Mouse (Mus musculus): ENCODE data around the gene Gm10401. TPM values are rescaled to one million over a fixed set of nuclear protein-coding genes. Genes with fewer than 3 reads are reported as not detected.

Gene Gm10401
- total RNA-seq, 4 experiments from 2014 or later: not detected

- DNase-seq (ENCODE audit: low spot score in 2 of 2): no peak
These were observed 26.8 kb downstream of the Gm10401 start for GRCm38 (mm10) chr5:115071096-115071901.

GRCm38 (mm10) chr5:115070457-115070856 lies 27.6 kb downstream of the Gm10401 start:
- no peak for DNase-seq (ENCODE audit: low spot score in 2 of 2)

GRCm38 (mm10) chr5:115069611-115070010 lies 28.5 kb downstream of the Gm10401 start:
- DNase-seq (ENCODE audit: low spot score in 2 of 2): no peak

- DNase-seq (ENCODE audit: low spot score in 2 of 2): no peak
These were observed 29.2 kb downstream of the Gm10401 start for GRCm38 (mm10) chr5:115068671-115069421.

GRCm38 (mm10) chr5:115066245-115066644 lies 31.9 kb downstream of the Gm10401 start:
- no peak for DNase-seq (ENCODE audit: low spot score in 2 of 2)

- DNase-seq (ENCODE audit: low spot score in 2 of 2): no peak
These were observed 34.7 kb downstream of the Gm10401 start for GRCm38 (mm10) chr5:115063391-115063790.

GRCm38 (mm10) chr5:115062566-115062965 lies 35.5 kb downstream of the Gm10401 start:
- DNase-seq (ENCODE audit: low spot score in 2 of 2): no peak

GRCm38 (mm10) chr5:115060977-115061376 lies 37.1 kb downstream of the Gm10401 start:
- no peak for DNase-seq (ENCODE audit: low spot score in 2 of 2)

- DNase-seq (ENCODE audit: low spot score in 2 of 2): no peak
These were observed 37.9 kb downstream of the Gm10401 start for GRCm38 (mm10) chr5:115060067-115060695.

- DNase-seq (ENCODE audit: low spot score in 2 of 2): no peak
These were observed 39.4 kb downstream of the Gm10401 start for GRCm38 (mm10) chr5:115058584-115059297.

- no peak for DNase-seq (ENCODE audit: low spot score in 2 of 2)
These were observed 40.9 kb downstream of the Gm10401 start for GRCm38 (mm10) chr5:115057153-115057552.

- no peak for DNase-seq (ENCODE audit: low spot score in 2 of 2)
These were observed 42.7 kb downstream of the Gm10401 start for GRCm38 (mm10) chr5:115055418-115055817.

GRCm38 (mm10) chr5:115053791-115054396 lies 44.2 kb downstream of the Gm10401 start:
- no peak for DNase-seq (ENCODE audit: low spot score in 2 of 2)

- no peak for DNase-seq (ENCODE audit: low spot score in 2 of 2)
These were observed 45.5 kb downstream of the Gm10401 start for GRCm38 (mm10) chr5:115052546-115052945.

GRCm38 (mm10) chr5:115050776-115051175 lies 47.3 kb downstream of the Gm10401 start:
- no peak for DNase-seq (ENCODE audit: low spot score in 2 of 2)

GRCm38 (mm10) chr5:115049692-115050091 lies 48.4 kb downstream of the Gm10401 start:
- no peak for DNase-seq (ENCODE audit: low spot score in 2 of 2)

Other genes starting within 250 kb of the Gm10401 start
- not detected for gene 4930519G04Rik, start 244.6 kb downstream of the Gm10401 start, total RNA-seq (2022)
- gene Gm9936, start 239.6 kb downstream of the Gm10401 start, total RNA-seq (2022): under 1 TPM; 0.61 to 0.98 (median 0.82) TPM
- 1 to 10 TPM; 1.3 to 9.8 (median 4.7) TPM for gene Oasl2, start 201.4 kb downstream of the Gm10401 start, total RNA-seq (2022)
- gene Oasl1, start 175.1 kb downstream of the Gm10401 start, total RNA-seq (2022): 1 to 10 TPM in 1 of 4 experiments, under 1 TPM in 1, not detected in 2; 0.80 to 1.1 TPM
- 100 to 1,000 TPM; 183 to 208 (median 204) TPM for gene 2210016L21Rik, start 156.1 kb downstream of the Gm10401 start, total RNA-seq (2022)
- not detected for gene Hnf1a, start 127.2 kb downstream of the Gm10401 start, total RNA-seq (2022)
- gene Sppl3, start 87.2 kb downstream of the Gm10401 start, total RNA-seq (2022): 10 to 100 TPM; 71.6 to 80.6 (median 77.4) TPM
- 10 to 100 TPM in 1 of 4 experiments, 1 to 10 TPM in 3; 8.1 to 11.7 (median 9.2) TPM for gene Acads, start 21.1 kb upstream of the Gm10401 start, total RNA-seq (2022)
- gene Unc119b, start 36.7 kb upstream of the Gm10401 start, total RNA-seq (2022): 10 to 100 TPM; 26.9 to 29.3 (median 27.6) TPM
- gene Mlec, start 59.9 kb upstream of the Gm10401 start, total RNA-seq (2022): 100 to 1,000 TPM in 1 of 4 experiments, 10 to 100 TPM in 3; 80.4 to 100 (median 89.0) TPM
- gene Cabp1, start 96.1 kb upstream of the Gm10401 start, total RNA-seq (2022): 100 to 1,000 TPM; 109 to 118 (median 114) TPM
- gene Pop5, start 137.5 kb upstream of the Gm10401 start, total RNA-seq (2022): 100 to 1,000 TPM in 2 of 4 experiments, 10 to 100 TPM in 2; 89.0 to 104 (median 99.1) TPM
- gene Rnf10, start 174.6 kb upstream of the Gm10401 start, total RNA-seq (2022): 100 to 1,000 TPM; 226 to 251 (median 245) TPM
- gene Coq5, start 181.4 kb upstream of the Gm10401 start, total RNA-seq (2022): 10 to 100 TPM; 38.7 to 45.6 (median 41.5) TPM
- gene Dynll1, start 202.7 kb upstream of the Gm10401 start, total RNA-seq (2022): 100 to 1,000 TPM; 630 to 827 (median 734) TPM
- gene Srsf9, start 228.9 kb upstream of the Gm10401 start, total RNA-seq (2022): 10 to 100 TPM; 83.6 to 93.5 (median 86.2) TPM
- gene Gatc, start 242.9 kb upstream of the Gm10401 start, total RNA-seq (2022): 10 to 100 TPM; 19.1 to 22.9 (median 20.9) TPM
- 10 to 100 TPM; 21.1 to 24.6 (median 22.9) TPM for gene Triap1, start 242.9 kb upstream of the Gm10401 start, total RNA-seq (2022)

All from layer of hippocampus, adult 8-10 months (tissue).